Mouse (Mus musculus) embryonic facial prominence, embryonic 13.5 days (tissue): ENCODE results near the gene Abhd11. TPM values are rescaled to one million over a fixed set of nuclear protein-coding genes. Genes with fewer than 3 reads are reported as not detected.

ENCODE experiments used
- ATAC-seq: fragments of 200-750 bp; cut with Nextera tagmentation; 2 replicates; pipeline ENCODE4 v1.8.0; 2017; ENCODE audit warnings: low read depth; ENCODE audit not compliant: insufficient number of reproducible peaks, insufficient read depth, low FRiP score, low TSS enrichment
- H3K27ac ChIP-seq: fragments of 300-500 bp; sonication (generic); 2 replicates; pipeline ENCODE4 v1.5.1; 2015; ENCODE audit warnings: moderate library complexity, mild to moderate bottlenecking, inconsistent platforms
- H3K27me3 ChIP-seq: fragments of 300-500 bp; sonication (generic); 2 replicates; pipeline ENCODE4 v1.6.1; 2015; ENCODE audit warnings: mild to moderate bottlenecking, inconsistent platforms
- H3K36me3 ChIP-seq: fragments of 300-500 bp; sonication (generic); 2 replicates; pipeline ENCODE4 v1.6.1; 2015; ENCODE audit warnings: mild to moderate bottlenecking, inconsistent platforms
- H3K4me1 ChIP-seq: fragments of 300-500 bp; sonication (generic); 2 replicates; pipeline ENCODE4 v1.6.1; 2015; ENCODE audit warnings: inconsistent platforms
- H3K4me2 ChIP-seq: fragments of 300-500 bp; sonication (generic); 2 replicates; pipeline ENCODE4 v1.6.1; 2015; ENCODE audit warnings: moderate library complexity, mild to moderate bottlenecking, inconsistent platforms
- H3K4me3 ChIP-seq: fragments of 300-500 bp; sonication (generic); 2 replicates; pipeline ENCODE4 v1.5.1; 2015; ENCODE audit warnings: mild to moderate bottlenecking, inconsistent platforms
- H3K9ac ChIP-seq: fragments of 300-500 bp; sonication (generic); 2 replicates; pipeline ENCODE4 v1.6.1; 2015; ENCODE audit warnings: mild to moderate bottlenecking, inconsistent platforms
- H3K9me3 ChIP-seq: fragments of 300-500 bp; sonication (generic); 2 replicates; pipeline ENCODE4 v1.6.1; 2016; ENCODE audit warnings: inconsistent platforms
- WGBS: fragments of 180-500 bp; shearing (Covaris S2); methylation state at CpG from one replicate; pipeline ENCODE4 v1.1.7; 2015; ENCODE audit warnings: mixed read lengths; 5-methylcytosine and 5-hydroxymethylcytosine counted together
- polyA plus RNA-seq: library from polyadenylated mRNA; unstranded; fragments of >200 nt; fragmentation: Nextera tagmentation; extraction: Ambion mirVana; gene quantifications from 2 replicates; pipeline ENCODE4 v1.2.1, GENCODE M21; 2015

The Abhd11 gene
- polyA plus RNA-seq, 1 experiment from 2014 or later, result 59.4 TPM

GRCm38 (mm10) chr5:135010841-135011743, 2.1 kb downstream of the Abhd11 start:
- Histone ChIP-seq H3K27ac (no peak overlapping the region), H3K27me3 (no peaks in the 10 kb centered on the region), H3K4me1 (peaks cover 36% of the 10 kb centered on the region), H3K9me3 (no peaks in the 10 kb centered on the region), H3K9ac (peak overlapping the region; percentile 40; the same call in 1 of the 2 replicates), H3K4me2 (peak overlapping the region; percentile 81), H3K4me3 (peak overlapping the region; percentile 10; the same call in 1 of the 2 replicates), H3K36me3 (0 out of 2 replicates have a peak, but pooled peaks cover 7% of the 10 kb centered on the region)
- 87% methylated on average over 25 of the region's 25 CpGs for WGBS
- ATAC-seq, result no peak

GRCm38 (mm10) chr5:135011809-135012613, 3.1 kb downstream of the Abhd11 start:
- no peak for ATAC-seq
- H3K4me3 ChIP-seq, result peak overlapping the region; percentile 23
- 0 out of 2 replicates have a peak, but pooled peaks cover 7% of the 10 kb centered on the region for H3K36me3 ChIP-seq
- H3K4me1 ChIP-seq, result peaks cover 36% of the 10 kb centered on the region
- H3K27me3 ChIP-seq, result no peaks in the 10 kb centered on the region
- H3K9me3 ChIP-seq, result no peaks in the 10 kb centered on the region
- H3K4me2 ChIP-seq, result peak overlapping the region; percentile 50
- H3K27ac ChIP-seq, result no peak overlapping the region
- H3K9ac ChIP-seq, result peak overlapping the region; percentile 56
- 22% methylated on average over 26 of the region's 26 CpGs for WGBS

DNA sequence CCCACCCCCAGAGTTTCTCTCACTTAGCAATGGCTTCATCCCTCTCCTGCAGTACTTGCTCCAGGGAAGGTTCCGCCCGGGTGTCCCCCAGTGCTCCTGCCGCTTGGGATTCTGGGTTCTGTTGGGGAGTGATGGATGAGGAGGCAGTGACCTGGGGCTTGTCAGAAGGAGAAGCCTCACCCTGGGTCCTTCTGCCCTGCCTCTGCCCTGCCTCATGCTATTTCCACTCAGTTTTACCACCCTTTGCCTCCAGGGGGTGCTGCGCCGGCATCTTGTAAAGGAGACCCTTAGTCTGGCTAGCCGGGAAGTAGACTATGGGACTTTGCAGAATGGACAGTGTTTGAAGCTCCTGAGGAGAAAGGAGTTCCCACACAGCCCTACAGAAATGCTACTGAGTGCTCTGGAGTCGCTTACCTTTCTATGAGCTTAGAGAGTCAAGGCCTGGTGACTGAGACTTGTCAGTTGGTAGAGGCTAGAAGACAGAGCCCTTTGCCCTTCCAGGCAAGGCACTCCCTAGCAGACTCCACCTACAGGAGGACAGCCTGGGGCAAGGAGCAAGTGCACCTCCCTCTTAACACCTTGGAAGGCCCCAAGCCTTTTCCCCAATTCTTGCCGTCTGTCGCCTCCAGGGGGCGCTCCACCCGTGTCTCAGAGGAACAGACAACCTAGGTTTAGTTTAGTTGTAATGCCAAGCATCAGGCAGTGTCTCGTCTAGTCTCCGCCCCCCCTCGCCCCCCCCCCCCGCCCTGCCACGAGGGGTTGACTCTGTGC, 3.9 kb downstream of the Abhd11 start:
- Histone ChIP-seq H3K27ac (no peak overlapping the region), H3K4me3 (peak overlapping the region; percentile 23), H3K4me1 (peaks cover 35% of the 10 kb centered on the region), H3K36me3 (0 out of 2 replicates have a peak, but pooled peaks cover 7% of the 10 kb centered on the region), H3K4me2 (peak overlapping the region; percentile 50), H3K27me3 (no peaks in the 10 kb centered on the region), H3K9me3 (no peaks in the 10 kb centered on the region), H3K9ac (peak overlapping the region; percentile 56; the same call in 1 of the 2 replicates)
- no peak for ATAC-seq
- 4% methylated on average over 16 of the region's 16 CpGs for WGBS

DNA sequence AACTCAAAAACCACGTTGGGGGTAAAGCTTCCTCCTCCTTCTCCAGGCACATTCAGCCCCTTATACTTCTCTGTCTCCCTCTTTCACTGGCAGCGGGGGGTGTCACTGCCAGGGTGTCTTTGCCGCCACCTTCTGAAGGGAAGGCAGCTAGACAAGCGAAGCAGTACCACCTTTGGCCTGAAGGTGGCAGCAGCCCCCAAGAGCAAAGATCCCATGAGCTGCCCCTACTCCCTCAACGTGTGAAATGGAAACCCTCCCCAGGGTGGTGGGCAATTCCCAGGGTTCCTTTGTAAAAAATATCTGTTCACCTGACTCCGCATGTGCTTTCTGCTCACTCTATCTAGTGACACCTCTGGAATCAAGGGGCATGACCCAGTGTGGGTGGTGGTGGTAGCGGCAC, 6.5 kb downstream of the Abhd11 start:
- no peaks in the 10 kb centered on the region for H3K27me3 ChIP-seq
- peaks cover 24% of the 10 kb centered on the region for H3K4me1 ChIP-seq
- no peak for ATAC-seq
- H3K4me3 ChIP-seq, result no peak overlapping the region
- no peak overlapping the region for H3K9ac ChIP-seq
- no peak overlapping the region for H3K27ac ChIP-seq
- no peak overlapping the region for H3K4me2 ChIP-seq
- H3K9me3 ChIP-seq, result no peaks in the 10 kb centered on the region
- H3K36me3 ChIP-seq, result 0 out of 2 replicates have a peak, but pooled peaks cover 7% of the 10 kb centered on the region
- WGBS, result 14% methylated on average over 7 of the region's 7 CpGs

- H3K9ac ChIP-seq, result no peak overlapping the region
- 54% methylated on average over 4 of the region's 4 CpGs for WGBS
- no peak for ATAC-seq
Measured at GRCm38 (mm10) chr5:135016224-135016759, 7.3 kb downstream of the Abhd11 start.

DNA sequence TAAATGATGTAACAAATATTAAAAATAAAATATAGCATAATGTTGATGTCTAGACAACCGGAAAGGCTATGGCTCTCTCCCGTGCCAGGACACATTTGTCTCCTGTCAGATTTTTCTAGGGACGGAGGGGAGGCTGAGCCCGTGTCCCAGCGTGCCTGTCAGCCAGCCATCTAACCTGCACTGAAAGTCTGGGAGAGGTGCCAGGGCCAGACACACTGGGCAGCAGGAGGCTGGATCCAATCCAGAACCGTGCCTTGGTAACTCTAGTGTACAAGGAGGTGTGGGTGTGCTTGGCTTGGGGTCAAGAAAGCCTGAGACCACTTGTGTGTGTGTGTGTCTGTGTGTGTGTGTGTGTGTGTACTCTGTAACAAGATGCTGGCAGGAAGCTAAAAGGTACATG, 12.9 kb downstream of the Abhd11 start:
- H3K27ac ChIP-seq, result peak overlapping the region; percentile 51
- peaks cover 32% of the 10 kb centered on the region for H3K4me1 ChIP-seq
- ATAC-seq, result no peak
- H3K9ac ChIP-seq, result no peak overlapping the region
- H3K9me3 ChIP-seq, result no peaks in the 10 kb centered on the region
- WGBS, result 66% methylated on average over 6 of the region's 6 CpGs
- H3K36me3 ChIP-seq, result no peaks in the 10 kb centered on the region
- no peak overlapping the region for H3K4me3 ChIP-seq
- no peaks in the 10 kb centered on the region for H3K27me3 ChIP-seq
- H3K4me2 ChIP-seq, result no peak overlapping the region

More at GRCm38 (mm10) chr5:135016224-135016759, 7.3 kb downstream of the Abhd11 start:
- Histone ChIP-seq H3K27ac (no peak overlapping the region), H3K4me2 (no peak overlapping the region), H3K36me3 (0 out of 2 replicates have a peak, but pooled peaks cover 3% of the 10 kb centered on the region), H3K4me3 (no peak overlapping the region), H3K27me3 (no peaks in the 10 kb centered on the region), H3K9me3 (no peaks in the 10 kb centered on the region), H3K4me1 (peaks cover 16% of the 10 kb centered on the region)

GRCm38 (mm10) chr5:135023344-135024173, 14.6 kb downstream of the Abhd11 start, which contains the start of gene Stx1a:
Stx1a (plus strand) TSS chr5:135023482.
- Histone ChIP-seq H3K4me1 (peaks cover 35% of the 10 kb centered on the region), H3K4me2 (peak within 1 kb of the TSS; percentile 96), H3K27me3 (no peaks in the 10 kb centered on the region), H3K36me3 (no peaks in the 10 kb centered on the region), H3K9me3 (no peaks in the 10 kb centered on the region), H3K27ac (peak within 1 kb of the TSS; percentile 48; the same call in 1 of the 2 replicates), H3K9ac (peak within 1 kb of the TSS; percentile 84), H3K4me3 (peak within 1 kb of the TSS; percentile 74)
- under 1% methylated on average over 61 of the region's 61 CpGs for WGBS
- ATAC-seq, result peak; percentile 84

DNA sequence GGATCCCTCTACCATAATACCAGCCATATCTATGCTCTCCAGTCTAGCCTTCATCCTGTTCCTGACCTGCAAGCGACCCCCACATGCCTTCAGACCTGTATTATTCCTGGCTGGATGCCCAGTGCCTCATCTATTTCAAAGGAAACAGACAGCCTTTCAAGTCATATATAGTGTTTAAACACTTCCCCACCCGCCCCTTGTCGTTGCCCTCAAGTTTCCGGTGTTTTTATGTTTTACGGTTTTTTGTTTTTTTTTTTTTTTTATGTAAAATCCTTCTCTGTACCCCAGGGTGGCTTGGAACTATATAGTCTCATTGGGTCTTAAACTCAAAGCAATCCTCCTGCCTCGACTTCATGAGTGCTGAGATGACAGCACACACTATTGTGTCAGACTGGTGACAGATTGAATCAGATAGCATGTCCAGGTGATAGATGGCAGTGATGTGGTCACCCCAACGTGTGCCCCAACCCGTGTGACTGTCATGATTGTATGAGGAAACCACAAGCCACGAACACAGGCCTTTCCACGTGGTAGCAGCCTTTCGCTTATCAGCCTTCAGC, 15.8 kb downstream of the Abhd11 start:
- Histone ChIP-seq H3K4me2 (peak overlapping the region; percentile 96), H3K4me3 (peak overlapping the region; percentile 74), H3K9me3 (no peaks in the 10 kb centered on the region), H3K36me3 (no peaks in the 10 kb centered on the region), H3K27me3 (no peaks in the 10 kb centered on the region), H3K27ac (no peak overlapping the region), H3K4me1 (peaks cover 45% of the 10 kb centered on the region), H3K9ac (0 out of 2 replicates have a peak overlapping the region, but pooled peaks have one; percentile 55)
- no peak for ATAC-seq
- 42% methylated on average over 11 of the region's 11 CpGs for WGBS

DNA sequence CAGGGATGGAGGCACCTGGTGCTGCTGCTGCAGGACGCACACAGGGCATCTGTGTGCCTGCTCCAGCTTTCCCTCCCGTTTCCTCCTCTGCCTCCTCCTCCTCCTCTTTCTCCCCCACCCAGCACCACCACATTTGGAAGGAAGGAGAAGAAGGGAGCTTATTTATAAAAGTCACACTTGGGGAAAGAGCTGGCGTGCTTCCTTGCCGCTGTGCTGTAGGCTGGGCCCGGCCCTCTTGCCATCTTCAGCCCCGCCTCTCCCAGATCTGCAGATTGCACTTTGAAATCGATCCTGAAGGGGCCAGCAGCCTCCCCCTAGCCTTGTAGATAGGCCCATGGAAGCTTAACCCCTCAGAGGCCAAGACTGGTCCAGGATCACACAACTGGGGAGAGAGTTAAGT, 16.9 kb downstream of the Abhd11 start:
- no peak overlapping the region; the same call in none of the 2 replicates for H3K27ac ChIP-seq

More for the DNA sequence above, 16.9 kb downstream of the Abhd11 start:
- H3K27me3 ChIP-seq, result no peaks in the 10 kb centered on the region
- H3K36me3 ChIP-seq, result no peaks in the 10 kb centered on the region
- H3K4me2 ChIP-seq, result peak overlapping the region; percentile 96
- H3K4me1 ChIP-seq, result peaks cover 45% of the 10 kb centered on the region
- peak overlapping the region; percentile 15; the same call in 1 of the 2 replicates for H3K4me3 ChIP-seq
- ATAC-seq, result no peak
- H3K9ac ChIP-seq, result peak overlapping the region; percentile 55
- no peaks in the 10 kb centered on the region for H3K9me3 ChIP-seq
- 6% methylated on average over 7 of the region's 7 CpGs for WGBS
